Mouse (Mus musculus) liver, embryonic 11.5 days (tissue): ENCODE results near the gene G2e3. TPM values are rescaled to one million over a fixed set of nuclear protein-coding genes. Genes with fewer than 3 reads are reported as not detected.
A peak's percentile ranks its signal among the peaks of the same experiment; 100 is the strongest.

Experiments used
- ATAC-seq: fragments of 200-750 bp; cut with Nextera tagmentation; replicated peaks from 2 replicates; pipeline ENCODE4 v1.8.0; 2017; ENCODE audit warnings: moderate number of reproducible peaks, mild to moderate bottlenecking, moderate TSS enrichment, moderate library complexity; ENCODE audit not compliant: low FRiP score
- DNase-seq: peaks from one replicate; pipeline ENCODE4 v3.0.0-alpha.2; 2017; ENCODE audit warnings: low spot score
- H3K27ac ChIP-seq: fragments of 300-500 bp; sonication (generic); 2 replicates; pipeline ENCODE4 v1.5.1; 2014; ENCODE audit warnings: mild to moderate bottlenecking, low read depth, low read length, control low read depth
- H3K27me3 ChIP-seq: fragments of 300-500 bp; sonication (generic); replicated peaks from 2 replicates; pipeline ENCODE4 v1.6.1; 2014; ENCODE audit warnings: low read length, mixed read lengths; ENCODE audit not compliant: control insufficient read depth, insufficient read depth
- H3K36me3 ChIP-seq: fragments of 300-500 bp; sonication (generic); 2 replicates; pipeline ENCODE4 v1.6.1; 2014; ENCODE audit warnings: mild to moderate bottlenecking, low read length, moderate library complexity, mixed read lengths; ENCODE audit not compliant: control insufficient read depth, insufficient read depth
- H3K4me1 ChIP-seq: fragments of 300-500 bp; sonication (generic); replicated peaks from 2 replicates; pipeline ENCODE4 v1.6.1; 2014; ENCODE audit warnings: low read length, mixed read lengths; ENCODE audit not compliant: control insufficient read depth, insufficient read depth
- H3K4me2 ChIP-seq: fragments of 300-500 bp; sonication (generic); 2 replicates; pipeline ENCODE4 v1.6.1; 2014; ENCODE audit warnings: mild to moderate bottlenecking, control low read depth, moderate library complexity
- H3K4me3 ChIP-seq: fragments of 300-500 bp; sonication (generic); 2 replicates; pipeline ENCODE4 v1.5.1; 2014; ENCODE audit warnings: low read depth, low read length, control low read depth
- H3K9ac ChIP-seq: fragments of 300-500 bp; sonication (generic); 2 replicates; pipeline ENCODE4 v1.6.1; 2014; ENCODE audit warnings: low read depth, low read length, control low read depth
- H3K9me3 ChIP-seq: fragments of 300-500 bp; sonication (generic); 2 replicates; pipeline ENCODE4 v1.6.1; 2016; ENCODE audit warnings: low read length, inconsistent platforms, mixed read lengths; ENCODE audit not compliant: control insufficient read depth
- WGBS: fragments of 180-500 bp; shearing (Covaris S2); extraction: QIAGEN DNeasy Blood & Tissue Kit; methylation state at CpG from one replicate; pipeline ENCODE4 v1.1.7; 2014; 5-methylcytosine and 5-hydroxymethylcytosine counted together
- polyA plus RNA-seq: library from polyadenylated mRNA; unstranded; fragments of >200 nt; fragmentation: Nextera tagmentation; extraction: Ambion mirVana; gene quantifications from 2 replicates; pipeline ENCODE4 v1.2.1, GENCODE M21; 2014

Gene G2e3
- polyA plus RNA-seq, 1 experiment from 2014 or later = 28.6 TPM

- 93% methylated on average over 3 of the region's 3 CpGs for WGBS
- Histone ChIP-seq H3K27me3 (no peaks in the 10 kb centered on the region), H3K4me3 (no peak overlapping the region), H3K36me3 (peaks cover 25% of the 10 kb centered on the region), H3K27ac (no peak overlapping the region), H3K9ac (no peak overlapping the region), H3K4me2 (no peak overlapping the region), H3K4me1 (no peaks in the 10 kb centered on the region), H3K9me3 (no peaks in the 10 kb centered on the region)
- DNase-seq = no peak
- no peak for ATAC-seq
Measured at GRCm38 (mm10) chr12:51368504-51368903, 20.6 kb downstream of the G2e3 start.

DNA sequence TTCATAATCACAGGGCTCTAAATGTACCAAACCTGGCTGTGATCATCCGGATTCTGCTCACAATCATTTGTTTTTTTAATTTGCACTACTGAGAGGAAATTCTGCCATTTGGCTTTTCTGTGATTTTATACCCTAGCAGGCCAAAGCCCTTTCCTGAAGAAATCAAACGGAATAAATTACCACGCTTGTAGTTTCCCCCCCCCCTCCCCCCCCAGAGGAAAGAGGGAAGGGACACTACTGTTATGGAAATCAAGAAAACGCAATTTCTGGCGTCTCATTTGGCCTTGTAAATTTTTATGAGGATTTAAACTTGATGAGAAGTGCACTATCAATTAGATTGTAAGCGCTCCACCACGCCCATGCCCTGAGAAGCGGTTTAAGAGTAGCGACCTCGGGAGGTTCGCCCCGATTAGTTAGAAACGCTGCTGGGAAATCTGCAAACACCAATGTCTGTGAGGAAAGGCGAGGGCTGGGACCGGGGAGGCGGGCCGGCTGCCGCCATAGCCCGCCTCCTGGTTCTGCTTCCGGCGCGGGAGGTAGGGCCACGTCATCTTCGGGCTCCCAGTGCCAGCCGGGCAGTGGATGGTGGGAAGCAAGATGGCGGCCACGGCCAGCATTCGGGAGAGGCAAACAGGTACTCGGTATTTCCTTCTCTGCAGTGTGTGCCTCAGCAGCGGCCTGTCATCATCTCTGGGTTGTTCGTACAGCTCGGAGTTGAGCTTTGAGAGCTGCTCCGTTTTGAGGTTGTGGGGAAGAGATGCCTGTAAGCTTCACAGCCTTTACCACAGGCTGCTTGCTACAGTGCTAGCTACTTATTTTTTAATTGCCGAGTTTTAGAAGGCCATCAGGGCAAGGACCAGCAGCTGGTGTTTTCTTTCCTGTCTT, 29.4 kb downstream of the G2e3 start, which contains the start of gene Scfd1:
TSS of gene Scfd1 (plus strand) at position 508 of the 885 bp plus-strand sequence.
- H3K4me3 ChIP-seq = peak within 1 kb of the TSS; percentile 74
- H3K27ac ChIP-seq = peak within 1 kb of the TSS; percentile 67; the same call in 1 of the 2 replicates
- H3K4me1 ChIP-seq = no peaks in the 10 kb centered on the region
- DNase-seq (peak; percentile 93), ATAC-seq (peak; percentile 100)
- 1% methylated on average over 34 of the region's 34 CpGs for WGBS
- peak within 1 kb of the TSS; percentile 79 for H3K4me2 ChIP-seq
- no peaks in the 10 kb centered on the region for H3K9me3 ChIP-seq
- H3K9ac ChIP-seq = peak within 1 kb of the TSS; percentile 84
- H3K36me3 ChIP-seq = peaks cover 9% of the 10 kb centered on the region; the same call in 1 of the 2 replicates
- no peaks in the 10 kb centered on the region for H3K27me3 ChIP-seq

DNA sequence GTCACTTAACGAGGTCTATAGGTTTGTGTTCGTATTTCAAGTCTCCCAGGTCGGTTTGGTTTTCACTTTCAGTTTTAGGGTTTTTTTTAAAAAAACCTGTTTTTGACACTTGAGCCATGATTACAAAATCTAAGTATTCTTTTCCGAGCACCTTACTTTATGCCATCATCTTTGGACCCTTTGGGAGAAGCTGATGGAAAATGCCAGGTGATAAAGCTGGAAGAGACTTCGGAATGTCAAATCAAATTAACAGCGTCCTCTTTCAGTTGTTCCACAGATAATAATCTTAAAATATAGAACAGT, 30.0 kb downstream of the G2e3 start:
- DNase-seq (no peak), ATAC-seq (no peak)
- WGBS = 15% methylated on average over 6 of the region's 6 CpGs

DNA sequence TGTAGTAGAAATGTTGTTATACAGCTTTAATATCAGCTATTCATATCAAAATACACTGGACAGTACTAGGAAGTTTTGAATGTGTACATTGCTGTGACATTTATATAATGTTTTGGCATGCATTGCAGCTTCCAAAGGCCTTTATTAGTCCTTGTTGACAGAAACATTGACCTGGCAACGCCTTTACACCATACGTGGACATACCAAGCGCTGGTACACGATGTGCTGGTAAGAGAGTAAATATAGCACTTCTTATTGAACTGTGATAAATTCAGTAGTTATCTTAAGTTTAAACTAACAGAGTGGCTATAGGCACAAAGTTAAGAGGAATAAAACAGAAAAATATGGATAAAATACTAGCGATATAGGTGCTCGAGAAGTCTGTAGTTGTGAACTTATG, 52.0 kb downstream of the G2e3 start:
- Histone ChIP-seq H3K9ac (no peak overlapping the region), H3K4me1 (no peaks in the 10 kb centered on the region), H3K36me3 (peaks cover 29% of the 10 kb centered on the region), H3K9me3 (no peaks in the 10 kb centered on the region), H3K4me3 (no peak overlapping the region), H3K27me3 (no peaks in the 10 kb centered on the region), H3K27ac (no peak overlapping the region), H3K4me2 (no peak overlapping the region)
- ATAC-seq (no peak), DNase-seq (no peak)
- 95% methylated on average over 6 of the region's 6 CpGs for WGBS

More for the DNA sequence above, 30.0 kb downstream of the G2e3 start:
- peak overlapping the region; percentile 84 for H3K9ac ChIP-seq
- H3K9me3 ChIP-seq = no peaks in the 10 kb centered on the region
- H3K4me2 ChIP-seq = peak overlapping the region; percentile 55
- H3K4me3 ChIP-seq = peak overlapping the region; percentile 74
- H3K27me3 ChIP-seq = no peaks in the 10 kb centered on the region
- H3K4me1 ChIP-seq = no peaks in the 10 kb centered on the region
- peaks cover 10% of the 10 kb centered on the region; the same call in 1 of the 2 replicates for H3K36me3 ChIP-seq
- peak overlapping the region; percentile 67; the same call in 1 of the 2 replicates for H3K27ac ChIP-seq

DNA sequence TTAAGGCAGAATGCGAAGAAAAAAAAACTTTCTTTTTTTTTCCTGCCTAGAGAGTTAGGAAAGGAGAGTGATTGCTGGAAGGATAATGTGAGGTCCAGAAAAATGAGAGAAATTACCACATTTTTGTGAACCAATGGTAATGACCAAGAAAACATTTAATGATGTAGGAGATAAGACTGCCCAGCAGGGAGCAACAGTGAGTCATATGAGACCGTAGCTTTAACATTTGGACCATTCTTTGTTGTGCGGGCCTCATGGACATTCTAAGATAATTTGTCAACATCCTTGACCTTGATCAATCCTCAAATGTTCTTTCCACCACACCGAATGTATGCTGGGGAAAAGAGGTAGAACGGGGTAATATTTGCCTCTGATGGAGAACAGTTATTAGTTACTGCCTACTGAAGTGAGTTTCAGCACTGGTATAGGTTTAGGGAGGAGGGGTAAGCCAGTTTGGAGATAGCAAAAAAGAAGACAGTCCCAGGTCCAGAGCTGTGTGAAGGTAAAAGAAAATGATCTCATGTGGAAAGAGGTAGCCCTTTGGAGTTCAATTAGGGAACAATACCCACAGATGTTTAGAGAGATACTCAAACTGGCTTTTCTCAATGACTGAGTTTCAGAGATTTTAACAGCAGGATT, 54.3 kb downstream of the G2e3 start:
- Histone ChIP-seq H3K4me1 (no peaks in the 10 kb centered on the region), H3K27ac (no peak overlapping the region), H3K36me3 (peaks cover 16% of the 10 kb centered on the region), H3K9ac (no peak overlapping the region), H3K9me3 (no peaks in the 10 kb centered on the region), H3K4me2 (no peak overlapping the region), H3K4me3 (no peak overlapping the region), H3K27me3 (no peaks in the 10 kb centered on the region)
- ATAC-seq (no peak), DNase-seq (no peak)
- 83% methylated on average over 5 of the region's 5 CpGs for WGBS

- no peaks in the 10 kb centered on the region for H3K4me1 ChIP-seq
- 80% methylated on average over 4 of the region's 4 CpGs for WGBS
- DNase-seq (no peak), ATAC-seq (no peak)
- H3K27ac ChIP-seq = no peak overlapping the region
- H3K4me2 ChIP-seq = no peak overlapping the region
- peaks cover 18% of the 10 kb centered on the region for H3K36me3 ChIP-seq
- H3K4me3 ChIP-seq = no peak overlapping the region
- no peaks in the 10 kb centered on the region for H3K9me3 ChIP-seq
- no peaks in the 10 kb centered on the region for H3K27me3 ChIP-seq
- H3K9ac ChIP-seq = no peak overlapping the region
Measured at GRCm38 (mm10) chr12:51403987-51404586, 56.2 kb downstream of the G2e3 start.

DNA sequence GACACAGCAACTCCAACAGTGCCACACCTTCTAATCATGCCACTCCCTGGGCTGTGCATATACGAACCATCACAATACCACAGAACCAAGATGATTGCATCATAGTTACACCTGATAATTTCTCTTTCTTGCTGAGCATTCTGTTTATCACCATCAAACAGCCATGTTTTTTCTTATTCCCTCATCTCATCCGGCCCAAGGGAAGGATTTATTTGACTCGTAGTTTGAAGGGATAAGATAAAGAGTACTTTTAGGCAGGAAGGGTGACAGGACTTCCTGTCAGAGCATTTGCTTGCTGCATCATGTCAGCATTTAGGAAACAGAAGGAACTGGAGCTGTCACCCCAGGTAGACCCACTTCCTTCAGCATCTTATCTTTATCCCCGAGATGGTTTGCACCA, 63.5 kb downstream of the G2e3 start:
- WGBS = 48% methylated on average over 4 of the region's 4 CpGs
- H3K4me2 ChIP-seq = no peak overlapping the region
- no peak overlapping the region for H3K4me3 ChIP-seq
- H3K27me3 ChIP-seq = no peaks in the 10 kb centered on the region
- DNase-seq (no peak), ATAC-seq (no peak)
- H3K4me1 ChIP-seq = no peaks in the 10 kb centered on the region; the same call in 1 of the 2 replicates
- H3K36me3 ChIP-seq = peaks cover 18% of the 10 kb centered on the region
- H3K9ac ChIP-seq = no peak overlapping the region
- H3K27ac ChIP-seq = no peak overlapping the region
- no peaks in the 10 kb centered on the region for H3K9me3 ChIP-seq
